Mouse (Mus musculus) embryonic facial prominence, embryonic 14.5 days (tissue): ENCODE measurements around the gene Foxp1. TPM values are rescaled to one million over a fixed set of nuclear protein-coding genes. Genes with fewer than 3 reads are reported as not detected.

ENCODE experiments used
- ATAC-seq: fragments of 200-750 bp; cut with Nextera tagmentation; 2 replicates; pipeline ENCODE4 v1.8.0; 2017; ENCODE audit warnings: low read depth, moderate number of reproducible peaks, moderate TSS enrichment
- DNase-seq: peaks from one replicate; pipeline ENCODE4 v3.0.0-alpha.2; 2015; ENCODE audit warnings: low spot score
- H3K27ac ChIP-seq: fragments of 300-500 bp; sonication (generic); replicated peaks from 2 replicates; pipeline ENCODE4 v1.5.1; 2014; ENCODE audit warnings: low read depth, mild to moderate bottlenecking, low read length, moderate library complexity
- H3K27me3 ChIP-seq: fragments of 300-500 bp; sonication (generic); replicated peaks from 2 replicates; pipeline ENCODE4 v1.6.1; 2014; ENCODE audit warnings: low read length; ENCODE audit not compliant: control insufficient read depth, insufficient read depth
- H3K36me3 ChIP-seq: fragments of 300-500 bp; sonication (generic); 2 replicates; pipeline ENCODE4 v1.6.1; 2014; ENCODE audit warnings: low read length, mixed read lengths; ENCODE audit not compliant: control insufficient read depth, insufficient read depth
- H3K4me1 ChIP-seq: fragments of 300-500 bp; sonication (generic); 2 replicates; pipeline ENCODE4 v1.6.1; 2014; ENCODE audit warnings: antibody characterized with exemption, low read length; ENCODE audit not compliant: control insufficient read depth, insufficient read depth
- H3K4me2 ChIP-seq: fragments of 300-500 bp; sonication (generic); 2 replicates; pipeline ENCODE4 v1.6.1; 2014; ENCODE audit warnings: low read depth, mild to moderate bottlenecking, low read length, moderate library complexity, mixed read lengths
- H3K4me3 ChIP-seq: fragments of 300-500 bp; sonication (generic); 2 replicates; pipeline ENCODE4 v1.5.1; 2014; ENCODE audit warnings: low read depth, mild to moderate bottlenecking, low read length
- H3K9ac ChIP-seq: fragments of 300-500 bp; sonication (generic); 2 replicates; pipeline ENCODE4 v1.6.1; 2014; ENCODE audit warnings: low read depth, mild to moderate bottlenecking, low read length, moderate library complexity, mixed read lengths
- H3K9me3 ChIP-seq: fragments of 300-500 bp; sonication (generic); 2 replicates; pipeline ENCODE4 v1.6.1; 2016; ENCODE audit warnings: low read length; ENCODE audit not compliant: control insufficient read depth
- WGBS: fragments of 180-500 bp; shearing (Covaris S2); extraction: QIAGEN DNeasy Blood & Tissue Kit; methylation state at CpG from one replicate; pipeline ENCODE4 v1.1.7; 2014; 5-methylcytosine and 5-hydroxymethylcytosine counted together
- polyA plus RNA-seq: library from polyadenylated mRNA; unstranded; fragments of >200 nt; fragmentation: Nextera tagmentation; extraction: Ambion mirVana; gene quantifications from 2 replicates; pipeline ENCODE4 v1.2.1, GENCODE M21; 2014

Foxp1 gene
- 80.1 and 87.9 TPM in 2 replicates for polyA plus RNA-seq

DNA sequence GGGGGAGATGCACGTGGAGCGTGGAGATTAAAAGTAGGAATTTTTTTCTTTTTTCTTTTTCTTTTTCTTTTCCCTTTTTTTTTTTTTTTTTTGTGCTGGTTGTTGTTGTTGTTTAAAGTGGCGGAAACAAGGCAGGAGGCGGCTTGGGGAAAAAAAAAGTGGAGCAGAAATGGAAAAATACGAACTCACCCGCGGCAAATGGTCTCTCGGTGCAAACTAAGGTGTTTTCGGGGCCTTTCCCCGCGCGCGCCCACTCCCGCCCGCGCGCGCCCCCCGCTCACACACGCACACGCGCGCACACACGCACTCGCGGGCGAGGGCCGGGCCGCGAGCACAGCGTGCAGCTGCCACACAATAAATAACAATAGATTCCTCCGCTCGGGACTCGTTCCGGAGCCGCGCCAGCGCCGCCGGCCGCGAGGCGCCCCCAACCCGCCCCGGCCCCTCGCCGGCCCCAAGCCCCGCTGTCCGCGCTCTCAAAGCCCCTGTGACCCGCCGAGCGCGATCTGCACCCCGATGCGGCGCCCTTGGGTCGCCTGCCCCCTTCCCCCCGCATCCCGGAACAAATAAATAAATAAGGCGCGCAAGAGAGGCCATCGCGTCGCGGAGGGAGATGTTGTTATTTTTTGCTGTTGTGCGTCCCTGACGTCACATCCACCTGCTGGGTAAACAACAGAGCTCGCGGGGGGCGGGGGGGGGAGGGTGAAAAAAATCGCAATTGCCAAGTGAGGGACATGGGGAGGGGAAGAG is at the start of gene Foxp1:
Foxp1 (minus strand) TSS at position 363 of the 750 bp plus-strand sequence.
- Histone ChIP-seq H3K27ac (peak within 1 kb of the TSS; percentile 99), H3K27me3 (no peaks in the 10 kb centered on the region), H3K9me3 (peaks cover 6% of the 10 kb centered on the region; the same call in 1 of the 2 replicates), H3K36me3 (peaks cover 8% of the 10 kb centered on the region; the same call in 1 of the 2 replicates), H3K4me1 (no peaks in the 10 kb centered on the region), H3K9ac (peak within 1 kb of the TSS; percentile 91), H3K4me2 (peak within 1 kb of the TSS; percentile 89), H3K4me3 (peak within 1 kb of the TSS; percentile 81)
- under 1% methylated on average over 50 of the region's 72 CpGs for WGBS
- ATAC-seq, result peak; percentile 31; the same call in 1 of the 2 replicates
- DNase-seq, result peak; percentile 90

DNA sequence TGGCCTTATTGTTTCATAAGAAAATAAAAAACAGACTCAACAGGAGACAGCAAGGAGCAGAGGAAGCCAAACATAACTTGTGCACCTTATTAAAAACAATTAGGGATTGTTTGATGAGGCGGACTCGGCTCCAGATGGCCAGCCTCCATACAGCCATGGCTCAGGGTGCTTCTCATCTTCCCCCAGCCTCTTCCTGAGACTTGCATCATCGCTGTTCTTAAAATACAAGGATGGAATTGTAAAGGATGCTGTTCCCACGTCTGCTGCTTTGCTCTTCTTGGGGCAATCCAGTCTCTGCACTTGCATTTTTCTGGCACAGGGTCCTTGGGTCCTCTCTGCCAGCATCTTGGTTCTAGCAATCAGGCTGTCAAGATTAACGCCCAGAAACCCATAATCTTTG is 49.5 kb upstream of the Foxp1 start:
- WGBS, result 59% methylated on average over 5 of the region's 5 CpGs
- no peak for DNase-seq
- no peak overlapping the region for H3K27ac ChIP-seq
- no peak overlapping the region for H3K4me3 ChIP-seq
- no peaks in the 10 kb centered on the region for H3K4me1 ChIP-seq
- ATAC-seq, result no peak
- no peak overlapping the region for H3K9ac ChIP-seq
- no peaks in the 10 kb centered on the region for H3K27me3 ChIP-seq
- H3K9me3 ChIP-seq, result no peaks in the 10 kb centered on the region
- no peaks in the 10 kb centered on the region for H3K36me3 ChIP-seq
- no peak overlapping the region for H3K4me2 ChIP-seq

DNA sequence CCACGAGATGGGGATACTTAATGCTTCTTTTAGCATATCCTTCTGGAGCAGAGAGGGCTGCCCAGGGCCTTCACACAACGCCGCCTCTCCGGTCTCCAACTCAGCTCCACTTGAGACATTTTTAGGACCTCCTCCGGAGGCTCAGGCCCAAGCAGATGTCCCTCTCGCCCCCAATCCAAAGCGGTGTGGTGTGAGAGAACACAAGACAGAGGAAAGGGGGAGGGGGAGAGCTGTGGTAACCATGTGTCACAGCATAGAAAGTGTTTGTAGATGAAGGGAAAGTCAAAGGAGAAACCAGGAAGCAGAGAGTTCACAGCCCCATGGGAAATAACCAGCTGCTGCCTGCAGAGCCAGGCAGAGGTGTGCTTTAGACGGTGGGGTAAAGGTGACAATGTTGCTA is 44.4 kb upstream of the Foxp1 start:
- ATAC-seq, result no peak
- WGBS, result 60% methylated on average over 8 of the region's 8 CpGs
- no peak for DNase-seq

GRCm38 (mm10) chr6:99564766-99565165 is 42.2 kb upstream of the Foxp1 start:
- Histone ChIP-seq H3K27me3 (no peaks in the 10 kb centered on the region), H3K4me2 (no peak overlapping the region), H3K4me1 (no peaks in the 10 kb centered on the region), H3K9ac (no peak overlapping the region), H3K27ac (no peak overlapping the region), H3K36me3 (no peaks in the 10 kb centered on the region), H3K4me3 (no peak overlapping the region), H3K9me3 (no peaks in the 10 kb centered on the region)
- 70% methylated on average over 3 of the region's 3 CpGs for WGBS
- DNase-seq (no peak), ATAC-seq (no peak)

More for the DNA sequence above, 44.4 kb upstream of the Foxp1 start:
- Histone ChIP-seq H3K27ac (no peak overlapping the region), H3K4me1 (no peaks in the 10 kb centered on the region), H3K9ac (no peak overlapping the region), H3K4me2 (no peak overlapping the region), H3K9me3 (no peaks in the 10 kb centered on the region), H3K36me3 (no peaks in the 10 kb centered on the region), H3K27me3 (no peaks in the 10 kb centered on the region), H3K4me3 (no peak overlapping the region)

GRCm38 (mm10) chr6:99556950-99557349 is 34.4 kb upstream of the Foxp1 start:
- WGBS, result 85% methylated on average over 5 of the region's 5 CpGs
- Histone ChIP-seq H3K27me3 (no peaks in the 10 kb centered on the region), H3K4me2 (no peak overlapping the region), H3K36me3 (no peaks in the 10 kb centered on the region), H3K9ac (no peak overlapping the region), H3K9me3 (no peaks in the 10 kb centered on the region), H3K4me3 (no peak overlapping the region), H3K27ac (no peak overlapping the region), H3K4me1 (no peaks in the 10 kb centered on the region)
- no peak for ATAC-seq
- DNase-seq, result no peak

DNA sequence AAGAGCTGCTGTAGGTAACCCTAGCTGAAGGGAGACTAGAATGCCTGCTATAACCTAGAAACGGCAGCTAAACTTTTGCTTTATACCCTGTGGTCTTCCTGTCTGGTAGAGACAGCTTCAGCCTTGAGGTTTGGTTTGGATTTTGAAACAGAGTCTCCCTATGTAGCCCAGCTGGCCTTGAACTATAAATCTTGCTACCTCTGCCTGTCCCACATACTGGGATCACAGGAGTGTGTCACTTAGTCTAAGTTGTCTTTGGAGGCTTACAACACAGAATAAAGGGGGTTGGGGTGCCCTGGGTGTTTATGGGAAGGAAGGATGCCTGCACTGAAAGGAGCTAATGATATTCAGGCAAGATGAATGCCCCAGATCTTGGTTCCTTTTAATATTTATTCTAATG is 30.3 kb upstream of the Foxp1 start:
- no peaks in the 10 kb centered on the region for H3K4me1 ChIP-seq
- no peak overlapping the region for H3K4me2 ChIP-seq
- H3K4me3 ChIP-seq, result no peak overlapping the region
- DNase-seq, result no peak
- no peaks in the 10 kb centered on the region for H3K36me3 ChIP-seq
- H3K9me3 ChIP-seq, result peaks cover 12% of the 10 kb centered on the region; the same call in 1 of the 2 replicates
- no peak overlapping the region for H3K9ac ChIP-seq
- no peak overlapping the region for H3K27ac ChIP-seq
- no peaks in the 10 kb centered on the region for H3K27me3 ChIP-seq
- no peak for ATAC-seq
- 65% methylated on average over 1 of the region's 1 CpGs for WGBS

GRCm38 (mm10) chr6:99546416-99546815 is 23.9 kb upstream of the Foxp1 start:
- Histone ChIP-seq H3K4me1 (no peaks in the 10 kb centered on the region), H3K4me2 (no peak overlapping the region), H3K27me3 (no peaks in the 10 kb centered on the region), H3K36me3 (no peaks in the 10 kb centered on the region), H3K9me3 (peaks cover 12% of the 10 kb centered on the region; the same call in 1 of the 2 replicates), H3K27ac (no peak overlapping the region), H3K4me3 (no peak overlapping the region), H3K9ac (no peak overlapping the region)
- no peak for ATAC-seq
- WGBS, result 96% methylated on average over 2 of the region's 2 CpGs
- no peak for DNase-seq

GRCm38 (mm10) chr6:99545437-99545836 is 22.9 kb upstream of the Foxp1 start:
- Histone ChIP-seq H3K4me2 (no peak overlapping the region), H3K9ac (no peak overlapping the region), H3K36me3 (no peaks in the 10 kb centered on the region), H3K27ac (no peak overlapping the region), H3K4me1 (no peaks in the 10 kb centered on the region), H3K27me3 (no peaks in the 10 kb centered on the region), H3K9me3 (peaks cover 12% of the 10 kb centered on the region; the same call in 1 of the 2 replicates), H3K4me3 (no peak overlapping the region)
- ATAC-seq (no peak), DNase-seq (no peak)
- 63% methylated on average over 6 of the region's 6 CpGs for WGBS

DNA sequence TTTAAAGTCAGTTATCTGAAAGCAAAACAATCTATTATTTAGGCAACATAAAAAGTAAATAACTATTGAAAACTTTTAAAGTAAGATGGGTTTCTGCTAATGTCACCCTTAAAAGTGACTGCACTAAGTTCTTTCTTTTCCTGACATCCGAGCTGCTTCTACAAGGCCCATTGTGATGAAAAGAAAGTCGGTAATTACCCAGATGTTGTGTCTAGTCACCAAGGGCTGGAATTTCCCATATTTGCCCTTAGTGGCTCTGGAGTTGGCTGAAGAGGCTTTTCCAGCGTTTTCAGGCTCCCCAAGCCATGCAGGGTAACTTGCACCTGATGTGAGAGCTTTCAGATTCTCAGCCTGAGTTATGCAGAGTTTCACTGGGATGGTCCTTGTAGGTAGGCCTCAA is 18.6 kb upstream of the Foxp1 start:
- no peak overlapping the region for H3K27ac ChIP-seq
- H3K36me3 ChIP-seq, result no peaks in the 10 kb centered on the region
- 0 out of 2 replicates have a peak, but pooled peaks cover 3% of the 10 kb centered on the region for H3K4me1 ChIP-seq
- WGBS, result 26% methylated on average over 3 of the region's 3 CpGs
- no peak overlapping the region for H3K4me2 ChIP-seq
- ATAC-seq (no peak), DNase-seq (no peak)
- no peaks in the 10 kb centered on the region for H3K9me3 ChIP-seq
- no peak overlapping the region for H3K4me3 ChIP-seq
- no peaks in the 10 kb centered on the region for H3K27me3 ChIP-seq
- H3K9ac ChIP-seq, result no peak overlapping the region
